Mouse (Mus musculus): ENCODE data around the gene Ptprm.

DNA sequence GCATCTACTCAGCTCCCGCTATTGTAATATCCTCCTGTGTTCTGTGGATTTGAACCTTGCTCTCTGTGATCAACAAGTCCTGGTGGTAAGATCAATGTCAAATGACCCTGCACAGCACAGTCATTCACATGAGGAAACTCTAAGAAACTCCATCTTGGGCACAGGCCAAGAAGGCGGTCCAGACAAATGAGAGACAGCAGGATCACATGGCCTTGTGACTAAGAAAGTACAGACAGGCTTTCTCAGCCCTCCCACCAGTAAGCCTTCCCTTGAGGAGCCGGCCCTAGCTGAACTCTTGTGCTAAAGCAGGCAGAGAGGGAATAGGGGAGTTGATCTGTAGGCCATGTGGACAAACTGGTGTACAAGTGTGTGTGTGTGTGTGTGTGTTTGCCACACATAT, 49.4 kb downstream of the Ptprm start:
- TF ChIP-seq CTCF (IDR thresholded peaks at IDR 0.05; ENCODE audit: insufficient read depth, low read depth, low read length) (no peak), POLR2A (IDR thresholded peaks at IDR 0.05; ENCODE audit: insufficient read depth, low read depth, low read length) (no peak)
